Mouse (Mus musculus) neural tube, embryonic 12.5 days (tissue): ENCODE results near the gene Prr15l. TPM values are rescaled to one million over a fixed set of nuclear protein-coding genes. Genes with fewer than 3 reads are reported as not detected.
A peak's percentile ranks its signal among the peaks of the same experiment; 100 is the strongest.

Experiments used
- ATAC-seq: fragments of 200-750 bp; cut with Nextera tagmentation; 2 replicates; pipeline ENCODE4 v1.8.0; 2017; ENCODE audit warnings: low read depth, mild to moderate bottlenecking, moderate TSS enrichment, moderate library complexity; ENCODE audit not compliant: low FRiP score
- H3K27ac ChIP-seq: fragments of 300-500 bp; sonication (generic); 2 replicates; pipeline ENCODE4 v1.5.1; 2016
- H3K27me3 ChIP-seq: fragments of 300-500 bp; sonication (generic); replicated peaks from 2 replicates; pipeline ENCODE4 v1.6.1; 2016; ENCODE audit warnings: mild to moderate bottlenecking
- H3K36me3 ChIP-seq: fragments of 300-500 bp; sonication (generic); 2 replicates; pipeline ENCODE4 v1.6.1; 2016; ENCODE audit warnings: mild to moderate bottlenecking
- H3K4me1 ChIP-seq: fragments of 300-500 bp; sonication (generic); 2 replicates; pipeline ENCODE4 v1.6.1; 2016
- H3K4me2 ChIP-seq: fragments of 300-500 bp; sonication (generic); replicated peaks from 2 replicates; pipeline ENCODE4 v1.6.1; 2016; ENCODE audit warnings: mild to moderate bottlenecking
- H3K4me3 ChIP-seq: fragments of 300-500 bp; sonication (generic); 2 replicates; pipeline ENCODE4 v1.5.1; 2016
- H3K9ac ChIP-seq: fragments of 300-500 bp; sonication (generic); 2 replicates; pipeline ENCODE4 v1.6.1; 2016; ENCODE audit warnings: mild to moderate bottlenecking
- H3K9me3 ChIP-seq: fragments of 300-500 bp; sonication (generic); 2 replicates; pipeline ENCODE4 v1.6.1; 2016; ENCODE audit warnings: mild to moderate bottlenecking
- WGBS: fragments of 180-500 bp; shearing (Covaris S2); methylation state at CpG from one replicate; pipeline ENCODE4 v1.1.7; 2016; 5-methylcytosine and 5-hydroxymethylcytosine counted together
- polyA plus RNA-seq: library from polyadenylated mRNA; unstranded; fragments of >200 nt; fragmentation: Nextera tagmentation; extraction: Ambion mirVana; gene quantifications from 2 replicates; pipeline ENCODE4 v1.2.1, GENCODE M21; 2016

Prr15l gene
- polyA plus RNA-seq, 1 experiment from 2014 or later = 0.61 TPM

DNA sequence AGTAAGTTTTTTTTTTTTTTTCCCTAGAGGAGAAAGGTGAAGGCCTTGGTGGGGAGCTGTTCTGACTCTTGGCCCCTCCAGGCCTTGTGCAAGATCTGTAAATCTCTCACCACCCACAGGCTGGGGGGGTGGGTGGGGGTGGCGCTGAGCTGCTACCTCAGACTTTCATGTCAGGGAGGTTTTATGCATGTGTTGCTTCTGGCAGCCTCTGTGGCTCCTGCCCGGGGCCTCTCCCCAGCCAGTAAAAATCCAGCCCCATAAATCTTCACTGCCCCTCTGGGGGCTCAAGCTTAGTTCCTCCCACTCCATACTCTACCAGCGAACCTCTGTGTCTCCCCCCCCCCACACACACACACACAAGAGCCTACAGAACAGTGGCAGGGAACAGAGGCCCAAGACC is 58.6 kb downstream of the Prr15l start:
- Histone ChIP-seq H3K27me3 (peaks cover 26% of the 10 kb centered on the region), H3K36me3 (no peaks in the 10 kb centered on the region), H3K4me2 (0 out of 2 replicates have a peak overlapping the region, but pooled peaks have one; percentile 14), H3K9ac (no peak overlapping the region), H3K9me3 (no peaks in the 10 kb centered on the region), H3K4me1 (peaks cover 23% of the 10 kb centered on the region), H3K27ac (no peak overlapping the region), H3K4me3 (no peak overlapping the region)
- no peak for ATAC-seq
- 9% methylated on average over 3 of the region's 3 CpGs for WGBS

Other genes starting within 250 kb of the Prr15l start
- gene Snx11, start 150.5 kb upstream of the Prr15l start, polyA plus RNA-seq = 57.0 and 58.4 TPM in 2 replicates
- gene Cbx1, start 139.0 kb upstream of the Prr15l start, polyA plus RNA-seq = 125 and 143 TPM in 2 replicates
- 75.5 and 79.5 TPM in 2 replicates for gene Nfe2l1, start 98.1 kb upstream of the Prr15l start, polyA plus RNA-seq
- gene Copz2, start 78.2 kb upstream of the Prr15l start, polyA plus RNA-seq = 41.4 and 46.9 TPM in 2 replicates
- gene Cdk5rap3, start 11.6 kb upstream of the Prr15l start, polyA plus RNA-seq = 99.3 and 103 TPM in 2 replicates
- gene Pnpo, start 15.9 kb downstream of the Prr15l start, polyA plus RNA-seq = 18.3 and 18.9 TPM in 2 replicates
- 19.3 and 20.4 TPM in 2 replicates for gene Sp2, start 54.9 kb downstream of the Prr15l start, polyA plus RNA-seq
- gene Sp6, start 85.3 kb downstream of the Prr15l start, polyA plus RNA-seq = 0.23 and 0.34 TPM in 2 replicates
- 19.8 and 21.9 TPM in 2 replicates for gene Scrn2, start 101.8 kb downstream of the Prr15l start, polyA plus RNA-seq
- 2.2 and 2.9 TPM in 2 replicates for gene Lrrc46, start 113.3 kb downstream of the Prr15l start, polyA plus RNA-seq
- 66.9 and 68.3 TPM in 2 replicates for gene Mrpl10, start 113.5 kb downstream of the Prr15l start, polyA plus RNA-seq
- gene Osbpl7, start 122.5 kb downstream of the Prr15l start, polyA plus RNA-seq = 11.1 and 11.4 TPM in 2 replicates
- gene Tbx21, start 187.2 kb downstream of the Prr15l start, polyA plus RNA-seq = 0.13 TPM in 1 of 2 replicates, not detected in the other
- 9.5 and 10.5 TPM in 2 replicates for gene Tbkbp1, start 223.4 kb downstream of the Prr15l start, polyA plus RNA-seq